Mouse (Mus musculus) cerebellum, adult (tissue): ENCODE data around the gene Sparc.
A peak's percentile ranks its signal among the peaks of the same experiment; 100 is the strongest.

Experiments used
- ATAC-seq: cut with Nextera tagmentation; 2 replicates; pipeline ENCODE4 v1.9.2; 2017; ENCODE audit warnings: mild to moderate bottlenecking, moderate library complexity, mixed read lengths; ENCODE audit not compliant: insufficient number of reproducible peaks, low FRiP score, low TSS enrichment

Sparc gene

DNA sequence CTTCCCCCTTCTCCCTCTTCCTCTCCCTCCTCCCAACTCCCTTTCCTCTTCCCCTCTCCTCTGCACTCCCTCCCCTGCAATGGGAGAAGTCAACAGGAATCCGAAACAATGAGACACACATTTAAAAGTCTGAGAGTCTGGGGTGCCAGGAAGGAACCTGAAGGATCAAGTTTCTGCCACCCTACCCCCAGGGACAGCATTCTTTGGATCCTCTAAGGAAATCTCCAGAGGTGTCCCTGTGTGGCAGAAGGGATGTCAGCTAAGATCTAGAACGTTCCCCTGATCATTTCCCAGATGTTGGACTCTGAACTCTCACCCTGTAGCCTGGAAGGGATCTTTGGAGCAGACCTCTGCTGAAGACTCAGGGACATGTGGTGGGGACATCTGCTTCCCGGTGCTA lies 12.5 kb downstream of the Sparc start:
- no peak for ATAC-seq

DNA sequence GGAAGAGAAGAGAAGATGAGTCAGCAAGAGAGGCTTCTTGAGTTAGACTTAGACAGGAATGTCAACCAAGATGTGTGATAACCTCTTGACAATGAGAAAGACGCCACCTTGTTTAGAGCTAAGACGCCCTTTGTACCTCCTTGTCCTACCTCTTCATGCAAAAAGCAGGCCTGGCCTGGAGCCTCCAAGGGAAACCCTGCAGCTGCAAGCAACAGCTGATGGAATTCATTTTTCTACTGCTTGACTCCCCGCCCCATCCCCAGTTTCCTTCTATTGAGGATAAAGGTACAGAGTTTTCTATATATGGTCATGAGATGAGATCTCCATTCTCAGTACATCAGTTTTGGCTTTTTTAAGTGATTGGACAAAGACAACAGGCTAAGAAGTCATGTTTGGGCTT lies 13.0 kb downstream of the Sparc start:
- ATAC-seq, result no peak

DNA sequence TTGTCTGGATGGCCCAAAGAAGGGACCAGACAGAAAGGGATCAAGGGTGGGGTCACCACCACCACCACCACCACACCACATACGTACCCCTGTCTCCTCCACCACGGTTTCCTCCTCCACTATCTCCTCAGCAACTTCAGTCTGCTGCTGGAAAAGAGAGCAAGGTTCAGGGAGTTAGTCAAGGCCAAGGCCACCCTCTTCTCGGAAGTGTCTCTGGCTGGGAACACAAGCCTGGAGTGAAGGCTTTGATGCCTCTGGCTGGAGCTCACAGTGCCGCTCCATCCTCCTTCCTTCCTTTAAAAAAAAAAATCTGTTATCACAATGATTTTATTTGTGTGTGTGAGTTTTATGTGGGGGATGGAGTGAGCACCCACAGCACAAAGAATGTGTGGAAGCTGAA lies 15.8 kb downstream of the Sparc start:
- no peak for ATAC-seq

DNA sequence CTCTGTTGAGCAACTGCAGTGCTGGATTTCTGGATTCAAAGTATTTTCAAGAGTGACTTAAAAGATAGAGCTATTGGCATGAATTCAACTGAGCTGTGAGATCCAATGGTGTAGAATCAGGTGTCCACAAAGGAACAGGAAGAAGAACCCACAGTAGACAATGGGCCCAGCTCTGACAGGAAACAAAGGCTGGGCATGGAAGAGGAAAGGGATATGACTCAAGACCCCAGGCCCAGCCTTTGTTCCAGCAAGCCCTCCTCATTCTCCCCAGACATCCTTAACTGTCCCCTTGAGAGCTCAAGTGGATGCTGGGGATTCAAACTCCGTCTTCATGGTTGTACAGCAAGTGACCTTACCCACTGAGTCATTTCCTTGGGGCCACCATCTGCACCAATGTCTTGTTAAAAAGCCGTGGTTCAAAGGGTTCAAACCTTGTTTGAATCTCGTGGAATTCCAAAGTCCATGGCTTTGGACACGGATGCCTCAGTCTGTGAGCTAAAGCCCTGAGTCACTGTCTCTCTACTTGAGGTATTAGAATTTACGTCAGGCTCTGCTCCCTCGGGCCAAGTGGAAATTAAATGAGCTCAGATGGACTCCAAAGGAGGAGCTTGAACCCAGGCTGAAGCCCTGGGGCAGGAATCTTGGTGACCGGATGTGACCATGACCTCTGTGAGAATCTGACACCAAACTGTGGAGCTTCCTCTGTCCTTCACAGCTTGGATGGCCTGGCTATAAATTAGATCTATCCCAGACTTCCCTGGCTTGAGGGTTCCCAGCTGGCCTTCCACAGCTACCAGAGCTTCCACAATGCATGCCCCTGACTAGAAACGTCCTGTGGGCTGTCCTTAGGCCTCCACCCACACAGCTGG lies 17.1 kb downstream of the Sparc start:
- ATAC-seq, result no peak

DNA sequence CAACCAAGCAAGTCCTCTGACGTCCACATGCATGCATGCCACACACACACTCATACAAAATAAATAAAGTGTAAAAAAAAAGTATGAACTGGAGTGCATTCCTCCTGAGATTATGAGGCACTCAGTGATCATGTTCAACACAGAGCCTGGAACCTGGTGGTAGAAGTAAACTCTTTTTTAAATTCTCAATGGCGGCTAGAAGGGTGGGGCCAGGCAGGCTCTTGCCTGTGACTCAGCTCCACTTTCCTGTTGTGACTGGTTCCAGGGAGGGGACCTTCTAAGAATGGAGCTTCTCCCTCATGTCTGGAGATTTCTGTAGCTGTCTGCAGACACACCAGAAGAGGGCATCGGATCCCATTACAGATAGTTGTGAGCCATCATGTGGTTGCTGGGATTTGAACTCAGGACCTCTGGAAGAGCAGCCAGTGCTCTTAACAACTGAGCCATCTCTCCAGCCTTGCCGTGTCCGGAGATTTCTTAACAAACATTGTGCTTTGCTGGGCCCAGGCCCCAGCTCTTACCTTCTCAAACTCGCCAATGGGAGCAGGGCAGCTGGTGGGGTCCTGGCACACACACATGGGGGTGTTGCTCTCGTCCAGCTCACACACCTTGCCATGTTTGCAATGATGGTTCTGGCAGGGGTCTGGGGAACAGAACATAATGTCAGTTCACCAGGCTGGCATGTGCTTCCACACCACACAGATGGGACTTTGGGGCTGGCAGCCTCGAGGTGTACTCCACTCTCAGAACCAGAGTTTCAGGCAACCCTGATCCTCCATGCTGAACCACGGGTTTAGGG lies 18.1 kb downstream of the Sparc start:
- no peak for ATAC-seq

DNA sequence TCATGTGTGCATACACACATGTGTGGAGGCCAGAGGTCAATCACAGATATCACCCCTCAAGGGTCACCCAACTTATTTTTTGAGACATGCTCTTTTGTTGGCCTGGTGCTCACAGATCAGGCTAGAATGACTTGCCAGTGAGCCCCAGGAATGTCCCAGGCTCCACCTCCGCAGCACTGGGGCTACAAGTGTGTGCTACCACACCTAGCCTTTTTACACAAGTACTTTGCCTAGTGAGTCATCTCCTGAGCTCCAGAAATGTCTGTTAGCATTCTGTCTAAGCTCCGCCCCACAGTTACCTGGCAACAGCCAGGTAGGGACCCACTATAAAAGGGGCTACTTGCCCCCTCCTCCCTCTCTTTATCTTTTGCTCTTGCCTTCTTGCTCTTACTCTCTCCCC lies 22.1 kb downstream of the Sparc start:
- no peak for ATAC-seq

DNA sequence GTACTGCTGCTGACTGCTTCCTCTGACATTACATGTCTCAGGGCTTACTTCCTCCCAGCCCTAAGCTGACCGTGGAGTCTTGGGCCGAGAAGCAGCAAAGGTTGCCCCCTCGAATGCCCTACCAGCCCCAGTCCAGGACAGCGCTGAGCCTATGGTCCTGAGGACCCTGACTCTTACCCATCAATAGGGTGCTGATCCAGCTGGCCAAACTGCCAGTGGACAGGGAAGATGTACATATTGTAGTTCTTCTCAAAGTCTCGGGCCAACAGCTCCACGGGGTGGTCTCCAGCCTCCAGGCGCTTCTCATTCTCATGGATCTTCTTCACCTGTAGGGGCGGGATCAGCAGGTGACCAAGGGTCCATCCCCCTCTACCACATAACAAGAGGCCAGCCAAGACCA lies 24.6 kb downstream of the Sparc start:
- no peak for ATAC-seq

DNA sequence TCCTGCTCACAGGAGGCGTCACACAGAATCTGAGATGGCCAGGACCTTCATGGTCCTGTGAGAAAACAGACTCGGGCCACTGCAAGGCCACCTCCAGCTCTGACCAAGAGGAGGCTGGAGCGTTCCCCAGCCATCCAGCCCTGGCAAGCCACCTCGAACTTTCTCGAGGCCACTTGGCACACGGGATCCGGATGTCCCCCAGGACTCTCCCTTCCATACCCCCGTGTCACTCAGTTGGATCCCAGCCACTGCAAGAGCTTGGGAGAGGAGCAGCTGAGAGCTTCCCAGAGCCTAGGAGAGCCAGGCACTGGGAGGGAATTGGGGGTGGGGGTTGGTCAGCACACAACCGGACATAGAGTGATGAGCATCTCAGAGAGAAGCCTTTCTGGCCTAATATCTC lies 25.5 kb downstream of the Sparc start:
- no peak for ATAC-seq

DNA sequence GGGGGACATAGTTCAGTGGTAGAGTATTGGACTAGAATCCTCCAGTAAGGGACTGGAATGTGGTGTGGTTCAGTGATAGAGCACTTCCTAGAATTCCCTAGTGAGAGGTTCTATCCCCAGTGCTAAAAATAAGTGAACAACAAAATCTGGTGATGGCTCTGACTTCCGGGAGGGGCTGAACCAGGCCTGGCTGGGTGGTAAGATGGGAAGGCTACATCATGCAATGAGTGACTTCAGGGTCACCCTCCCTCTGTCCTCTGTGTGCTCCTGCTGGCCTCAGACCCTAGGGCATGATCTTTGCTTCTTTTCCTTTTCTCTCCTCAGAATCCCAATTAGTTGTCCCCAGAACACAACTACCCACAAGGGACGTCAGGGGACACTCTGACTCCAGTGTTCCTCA lies 25.9 kb downstream of the Sparc start:
- ATAC-seq, result no peak

DNA sequence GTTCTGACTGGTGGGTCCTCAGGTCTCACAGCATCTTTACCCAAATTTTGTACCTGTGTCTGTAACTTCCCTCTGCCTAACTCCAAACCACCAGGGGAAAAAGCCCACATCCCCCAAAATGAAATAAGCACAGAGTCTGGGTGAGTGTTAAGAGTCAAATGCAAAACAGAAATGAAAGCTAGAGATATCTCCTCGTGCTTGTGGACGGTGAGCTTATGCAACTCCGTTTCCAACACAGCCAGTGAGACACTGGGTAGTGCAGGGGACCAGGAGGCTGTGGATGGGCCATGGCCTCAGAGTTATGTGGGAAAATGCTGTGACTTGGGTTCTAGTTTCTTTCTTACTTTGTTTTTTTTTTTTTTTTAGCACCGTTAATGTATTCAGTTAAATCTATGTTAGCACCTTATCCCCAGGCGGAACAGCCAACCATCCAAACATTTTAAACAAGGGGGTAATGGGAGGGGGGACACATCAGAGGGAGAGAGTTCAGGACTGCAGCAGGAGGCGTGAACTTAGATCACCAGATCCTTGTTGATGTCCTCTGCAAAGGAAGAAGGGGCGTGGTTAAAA lies 27.8 kb downstream of the Sparc start:
- ATAC-seq, result no peak

DNA sequence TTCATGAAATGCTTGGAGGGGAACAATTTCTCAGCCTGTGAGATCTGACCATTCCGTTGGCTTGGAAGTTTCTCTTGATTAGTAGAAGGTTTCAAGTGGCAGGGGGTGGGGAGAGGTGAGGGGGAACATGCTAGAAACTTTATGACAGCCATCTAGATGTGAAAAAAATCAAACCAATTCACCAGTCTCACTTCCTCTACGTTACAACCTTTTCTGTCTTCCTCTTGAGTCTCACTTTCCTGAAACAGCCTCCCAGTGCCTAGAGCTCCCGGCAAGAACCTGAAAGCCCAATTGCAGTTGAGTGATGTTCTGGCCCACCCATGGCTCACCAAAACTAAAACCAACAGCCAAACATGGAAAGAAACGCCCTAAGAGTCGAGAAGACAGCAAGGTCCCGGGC lies 28.4 kb downstream of the Sparc start:
- ATAC-seq, result no peak

DNA sequence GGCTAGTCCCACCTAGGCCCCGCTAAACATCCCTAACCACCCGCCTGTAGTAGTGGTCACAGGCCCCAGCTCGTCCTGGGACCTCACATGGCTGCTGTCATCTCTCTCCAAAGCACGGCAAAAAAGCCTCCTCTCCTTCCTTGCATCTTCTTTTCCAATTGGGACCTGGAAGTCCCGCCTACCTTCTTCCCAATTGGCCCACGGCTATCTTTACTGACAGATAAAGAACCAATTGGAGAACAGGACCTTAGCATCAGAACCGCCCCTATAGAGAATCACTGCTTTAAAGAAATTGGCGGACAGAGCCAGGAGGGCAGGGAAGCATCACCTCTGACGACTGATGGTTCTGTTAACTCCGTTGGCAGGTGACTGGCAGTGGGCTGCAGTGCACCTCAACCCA lies 30.5 kb downstream of the Sparc start:
- ATAC-seq, result no peak

DNA sequence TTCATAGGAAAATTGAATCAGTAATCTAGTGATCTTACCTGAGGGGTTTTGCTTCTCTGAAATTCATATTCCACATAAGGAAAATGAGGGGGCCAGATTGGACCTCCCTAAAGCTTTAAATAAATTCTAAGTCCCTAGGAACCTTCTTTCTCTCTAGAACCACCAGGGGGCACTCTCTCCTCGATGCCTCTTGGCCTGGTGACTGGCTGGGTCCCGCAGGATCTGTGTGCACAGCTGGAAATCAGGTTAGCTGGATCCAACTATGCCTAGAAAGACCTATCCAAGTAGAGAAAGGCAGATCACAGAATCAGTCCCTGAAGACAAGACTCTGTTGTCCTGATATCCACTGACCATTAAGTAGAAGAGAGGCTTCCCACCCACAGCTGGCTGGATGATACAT lies 33.2 kb downstream of the Sparc start:
- ATAC-seq, result 0 out of 2 replicates have a peak, but pooled peaks have one; percentile 36

DNA sequence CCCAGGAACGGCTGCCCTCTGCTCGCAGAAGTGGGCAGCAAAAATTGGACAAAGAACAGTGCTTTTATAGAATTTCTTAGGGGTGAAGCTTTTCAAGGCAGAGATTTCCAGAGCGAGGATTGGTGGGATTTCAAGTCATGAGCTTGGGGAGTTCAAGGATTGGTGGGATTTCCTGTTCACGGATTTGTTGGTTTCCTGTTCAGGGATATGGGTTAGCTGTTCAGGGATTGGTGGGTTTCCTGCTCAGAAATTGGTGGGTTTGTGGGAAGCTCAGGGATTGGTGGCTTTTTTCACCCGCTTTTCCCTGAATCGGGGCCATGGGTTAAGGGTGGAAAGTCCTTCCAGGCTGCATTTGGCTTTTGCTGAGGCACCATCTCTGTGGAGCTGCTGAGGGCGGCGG lies 35.4 kb downstream of the Sparc start:
- no peak for ATAC-seq

DNA sequence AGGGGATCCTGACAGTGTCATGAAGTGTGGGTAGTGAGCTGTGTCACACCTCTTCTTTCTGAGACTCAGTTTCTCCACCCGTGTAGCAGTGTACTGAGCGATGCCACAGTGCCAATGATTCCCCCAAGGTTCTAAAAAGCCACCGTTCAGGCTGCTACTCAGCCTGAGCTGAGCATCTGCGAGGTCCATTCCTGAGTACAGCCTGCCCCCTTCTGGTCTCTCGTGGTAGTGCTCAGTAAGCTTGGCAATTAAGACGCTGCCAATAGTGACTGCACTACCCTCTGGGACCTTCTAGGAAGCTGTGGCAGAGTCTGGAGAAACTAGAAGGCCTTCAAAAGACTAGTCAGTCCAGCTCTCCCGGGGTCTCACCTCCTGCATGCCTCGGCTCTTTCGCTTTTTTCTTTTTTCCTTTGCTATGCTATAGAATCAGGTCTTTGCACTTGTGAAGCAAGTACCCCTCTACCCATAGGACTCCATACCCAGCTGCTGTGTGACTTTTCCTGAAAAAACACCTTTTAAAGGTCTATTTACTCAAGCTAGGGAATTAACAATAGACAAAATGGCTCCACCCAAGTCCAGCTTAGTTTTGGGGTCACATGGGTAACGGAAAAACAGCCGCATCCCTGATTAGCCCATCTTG lies 36.4 kb downstream of the Sparc start:
- ATAC-seq, result peak; percentile 77

DNA sequence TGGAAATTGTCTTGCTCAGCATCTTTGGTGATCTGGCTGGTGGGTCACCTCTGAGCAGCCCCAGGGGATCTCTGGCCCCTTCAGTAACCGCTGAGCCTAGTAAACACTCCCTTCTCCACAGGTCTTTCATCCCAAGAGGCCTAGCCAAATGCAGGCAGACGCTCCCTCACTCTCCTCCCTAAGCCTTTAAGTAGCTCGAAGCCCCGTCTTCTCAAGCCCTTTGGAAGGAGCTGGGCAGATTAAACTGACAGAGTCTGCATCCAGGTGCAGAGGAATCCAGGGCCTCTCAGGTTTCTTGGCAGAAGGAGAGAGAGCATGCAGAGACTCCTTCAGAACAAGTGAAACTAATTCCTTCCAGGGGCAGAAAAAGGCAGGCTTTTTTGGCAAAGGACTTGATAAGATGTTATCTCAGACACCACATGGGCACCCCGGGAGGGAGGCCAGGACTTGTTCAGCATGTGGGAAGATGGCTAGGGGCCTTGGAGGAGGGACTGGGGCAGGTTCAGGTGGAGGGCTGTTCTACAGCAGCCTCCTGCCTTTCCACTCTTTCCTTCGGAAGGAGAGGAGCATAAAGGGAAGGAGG lies 39.4 kb downstream of the Sparc start:
- no peak for ATAC-seq

DNA sequence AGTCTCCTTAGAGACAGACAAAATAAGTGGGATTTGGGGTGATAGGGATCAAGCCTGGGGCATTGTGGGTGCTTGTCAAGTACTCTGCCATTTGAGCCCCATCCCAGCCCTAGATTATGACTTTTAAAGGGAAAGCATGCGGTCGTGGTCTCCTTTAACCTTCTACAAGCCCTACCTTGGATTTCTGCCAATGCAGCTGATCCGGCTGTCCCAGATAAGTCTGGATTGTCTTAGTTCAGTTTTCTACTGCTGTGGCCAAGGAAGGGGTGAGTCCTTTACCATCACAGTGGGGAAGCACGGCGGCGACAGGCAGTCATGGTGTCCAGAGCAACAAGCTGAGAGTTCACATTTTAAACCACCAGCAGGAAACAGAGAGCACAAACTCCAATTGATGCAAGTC lies 42.1 kb downstream of the Sparc start:
- ATAC-seq, result no peak

DNA sequence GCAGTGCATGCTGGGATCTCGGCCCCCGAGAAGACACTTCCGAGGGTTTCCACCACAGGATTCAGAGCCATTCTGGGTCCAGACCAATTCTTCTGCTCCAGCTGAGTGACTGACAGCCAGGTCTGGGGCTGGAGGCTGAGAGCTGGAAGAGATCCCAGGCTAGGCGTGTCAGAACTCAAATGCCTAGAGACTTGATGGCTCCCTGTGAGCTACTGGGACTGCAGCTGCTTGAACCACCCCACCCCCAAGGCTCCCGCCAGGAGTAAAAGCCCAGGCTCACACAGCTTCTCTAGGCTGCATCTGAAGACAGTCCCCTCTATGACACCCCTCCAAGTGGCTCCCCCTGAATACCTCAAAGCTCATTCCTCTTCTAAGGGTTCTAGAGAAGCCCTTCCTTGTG lies 44.6 kb downstream of the Sparc start:
- peak; percentile 15; the same call in 1 of the 2 replicates for ATAC-seq

DNA sequence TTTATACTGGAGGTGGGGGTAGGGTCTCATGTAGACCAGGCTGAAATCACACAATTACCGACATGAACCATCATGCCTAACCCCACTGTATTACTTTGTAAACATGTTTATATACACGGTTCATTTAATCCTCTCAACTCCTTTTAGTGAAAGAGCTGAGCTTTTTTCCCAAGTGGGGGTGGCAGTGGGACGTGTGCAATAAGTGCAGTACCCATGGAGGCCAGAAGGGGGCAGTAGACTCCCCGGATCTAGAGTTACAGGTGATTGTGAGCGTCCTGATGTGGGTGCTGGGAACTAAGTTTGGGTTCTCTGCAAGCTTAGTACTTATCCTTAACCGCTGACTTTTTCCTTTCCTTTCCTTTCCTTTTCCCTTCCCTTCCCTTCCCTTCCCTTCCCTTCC lies 49.1 kb downstream of the Sparc start:
- ATAC-seq, result no peak

DNA sequence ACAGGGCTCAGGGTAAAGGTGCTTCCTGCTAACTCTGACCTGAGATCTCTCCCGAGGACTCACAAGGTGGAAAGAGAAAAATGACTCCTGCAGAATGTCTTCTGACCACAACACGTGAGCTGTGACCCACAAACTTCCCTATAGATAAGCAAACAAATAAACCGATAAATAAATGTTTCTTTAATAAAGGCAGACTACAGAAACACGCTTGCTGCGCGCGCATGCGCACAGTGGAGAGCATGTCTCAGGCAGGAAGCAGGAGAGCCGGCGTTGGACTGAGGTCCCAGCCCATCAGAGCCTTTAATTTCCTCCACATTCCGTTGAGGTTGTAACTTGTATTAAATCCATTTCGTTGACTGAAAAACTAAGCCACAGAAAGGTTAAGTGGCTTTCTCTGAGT lies 49.6 kb downstream of the Sparc start:
- ATAC-seq, result no peak

DNA sequence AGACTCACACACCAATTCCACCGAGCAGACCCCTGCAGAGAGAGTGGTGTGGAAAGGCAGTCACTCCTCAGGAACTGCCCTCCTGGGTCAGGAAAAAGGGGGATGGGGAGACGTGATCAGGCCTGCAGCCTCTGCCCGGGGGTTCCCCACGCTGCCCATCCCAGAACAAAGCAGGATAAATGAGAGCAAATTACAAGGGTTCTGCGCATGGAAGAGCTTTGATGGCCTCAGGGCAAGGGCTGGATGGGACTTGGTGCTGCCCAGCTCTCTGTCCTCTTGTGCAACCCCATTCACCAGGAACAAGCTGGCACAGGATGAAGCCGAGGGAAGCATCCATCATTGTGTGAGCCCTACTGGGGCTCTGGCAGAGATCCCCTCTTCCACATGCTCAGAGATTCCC lies 51.0 kb downstream of the Sparc start:
- ATAC-seq, result no peak
